Mouse (Mus musculus): ENCODE results near the gene Pygb. TPM values are rescaled to one million over a fixed set of nuclear protein-coding genes. Genes with fewer than 3 reads are reported as not detected.

Pygb gene
- total and polyA plus RNA-seq, 3 experiments: 36.4 to 47.7 (median 43.2) TPM

GRCm38 (mm10) chr2:150859709-150860470 lies 73.4 kb downstream of the Pygb start (continued):
- TF ChIP-seq ZMIZ1 (IDR thresholded peaks at IDR 0.05; ENCODE audit: low read depth, low read length): no peak
- TF ChIP-seq CHD2 (IDR thresholded peaks at IDR 0.05; ENCODE audit: low read length): peak; percentile 81
- TF ChIP-seq SMC3 (IDR thresholded peaks at IDR 0.05; ENCODE audit: low read depth, low read length): no peak; the same call in 1 of the 2 replicates
- peak; percentile 75; the same call in 1 of the 2 replicates for TF ChIP-seq MEF2A (IDR thresholded peaks at IDR 0.05; ENCODE audit: borderline replicate concordance, low read depth, low read length)
- no peak for TF ChIP-seq ZC3H11A (IDR thresholded peaks at IDR 0.05; ENCODE audit: low read depth, low read length)
- no peak for TF ChIP-seq NELFE (IDR thresholded peaks at IDR 0.05; ENCODE audit: low read depth, low read length)
- TF ChIP-seq RAD21 (IDR thresholded peaks at IDR 0.05; ENCODE audit: low read depth, low read length): no peak; the same call in 1 of the 2 replicates
- TF ChIP-seq SIN3A (IDR thresholded peaks at IDR 0.05; ENCODE audit: low read length): peak; percentile 73
- no peak for TF ChIP-seq JUN (IDR thresholded peaks at IDR 0.05; ENCODE audit: insufficient read depth, low read depth, low read length)
- peak; percentile 70 for TF ChIP-seq IRF4 (IDR thresholded peaks at IDR 0.05; ENCODE audit: low read depth, low read length)
- peak; percentile 60; the same call in 1 of the 2 replicates for TF ChIP-seq MXI1 (IDR thresholded peaks at IDR 0.05; ENCODE audit: low read depth, low read length)
- TF ChIP-seq ETS1 (conservative IDR thresholded peaks at IDR 0.05; ENCODE audit: low read depth, low read length): peak; percentile 67
- TF ChIP-seq BHLHE40 (IDR thresholded peaks at IDR 0.05; ENCODE audit: low read depth, low read length): peak; percentile 20; the same call in 1 of the 2 replicates
- no peak for TF ChIP-seq NRF1 (IDR thresholded peaks at IDR 0.05; ENCODE audit: low read depth, low read length)
- TF ChIP-seq USF2 (conservative IDR thresholded peaks at IDR 0.05; ENCODE audit: low read depth, low read length): no peak
- TF ChIP-seq MAZ (IDR thresholded peaks at IDR 0.05; ENCODE audit: low read depth, low read length): no peak
- TF ChIP-seq RCOR1 (conservative IDR thresholded peaks at IDR 0.05; ENCODE audit: low read depth, low read length): 0 out of 2 replicates have a peak, but pooled peaks have one; percentile 56
- peak; percentile 34; the same call in 1 of the 2 replicates for TF ChIP-seq HCFC1 (IDR thresholded peaks at IDR 0.05; ENCODE audit: low read depth, low read length)
- no peak for TF ChIP-seq PAX5 (IDR thresholded peaks at IDR 0.05; ENCODE audit: low read length)
- no peak for TF ChIP-seq ZNF384 (IDR thresholded peaks at IDR 0.05; ENCODE audit: low read depth, low read length)
- no peak for TF ChIP-seq KAT2A (IDR thresholded peaks at IDR 0.05; ENCODE audit: insufficient replicate concordance, low read length)
- no peak for TF ChIP-seq E2F4 (IDR thresholded peaks at IDR 0.05; ENCODE audit: insufficient replicate concordance, low read depth, low read length)

DNA sequence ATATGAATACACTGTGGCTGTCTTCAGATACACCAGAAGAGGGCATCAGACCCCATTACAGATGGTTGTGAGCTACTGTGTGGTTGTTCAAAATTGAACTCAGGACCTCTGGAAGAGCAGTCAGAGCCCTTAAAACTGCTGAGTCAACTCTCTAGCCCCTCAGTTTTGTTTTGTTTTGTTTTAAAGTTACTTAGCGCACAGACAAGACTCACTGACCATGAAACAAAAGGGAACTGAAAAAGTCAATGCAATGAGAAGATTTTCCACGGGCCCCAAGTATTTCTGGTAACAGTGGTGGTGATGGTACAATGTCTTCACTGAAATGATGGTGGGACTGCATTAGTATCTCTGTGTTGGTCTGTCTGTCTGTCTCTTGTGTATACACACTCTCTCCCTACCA lies 74.6 kb downstream of the Pygb start:
- in situ Hi-C loops (cut with MboI; ENCODE audit: low pct_ligation_motif_present, low pct_unique_long_range_greater_than_20kb, low sequenced_read_pairs): loop anchor here (5.0 kb wide), 1 partner anchor 46 kb away; the partner anchor contains the start of gene Gins1
- Histone ChIP-seq H3K4me1 (ENCODE audit: control insufficient read depth in 1 of 2, insufficient read depth in 2 of 2) (peaks cover 18 to 42% of the 10 kb centered on the region in 2 experiments), H3K79me2 (replicated peaks; ENCODE audit: control insufficient read depth, extremely low read depth, insufficient read depth, poor library complexity, severe bottlenecking) (peaks cover 2% of the 10 kb centered on the region; the same call in 1 of the 2 replicates), H3K9me3 (replicated peaks; ENCODE audit: low read length) (peaks cover 3% of the 10 kb centered on the region), H3K27ac (ENCODE audit: insufficient read depth, low read depth) (peak overlapping the region; percentile 84), H3K4me3 (replicated peaks in 1 of 3; ENCODE audit: low read depth in 2 of 3, low read length in 2 of 3, poor library complexity in 1 of 3) (no peak overlapping the region), H3K36me3 (replicated peaks in 1 of 2; ENCODE audit: control insufficient read depth in 1 of 2, insufficient read depth in 1 of 2, low read length in 1 of 2) (peaks cover 0 to 7% of the 10 kb centered on the region in 2 experiments), H3K27me3 (replicated peaks) (no peaks in the 10 kb centered on the region), H3K4me2 (ENCODE audit: insufficient read depth, low read depth, poor library complexity, severe bottlenecking) (peak overlapping the region; percentile 94; the same call in 1 of the 2 replicates), H3K9ac (ENCODE audit: insufficient read depth, low read depth) (no peak overlapping the region)
- dilution Hi-C loops (cut with MboI; ENCODE audit: extremely low pct_ligation_motif_present, extremely low pct_unique_long_range_greater_than_20kb, low sequenced_read_pairs): no loop called here
- peak; percentile 90 for DNase-seq (ENCODE audit: extremely low read depth)
- no peak for TF ChIP-seq E2F4 (IDR thresholded peaks at IDR 0.05; ENCODE audit: insufficient replicate concordance, low read depth, low read length)
- peak; percentile 26; the same call in 1 of the 2 replicates for TF ChIP-seq RAD21 (IDR thresholded peaks at IDR 0.05; ENCODE audit: low read depth, low read length)
- no peak for TF ChIP-seq MAX (IDR thresholded peaks at IDR 0.05; ENCODE audit: low read length)
- 0 out of 2 replicates have a peak, but pooled peaks have one; percentile 18 for TF ChIP-seq ZC3H11A (IDR thresholded peaks at IDR 0.05; ENCODE audit: low read depth, low read length)
- no peak for TF ChIP-seq KAT2A (IDR thresholded peaks at IDR 0.05; ENCODE audit: insufficient replicate concordance, low read length)
- peak; percentile 100 for TF ChIP-seq MAFK (IDR thresholded peaks at IDR 0.05; ENCODE audit: insufficient replicate concordance, low read length)
- 0 out of 2 replicates have a peak, but pooled peaks have one; percentile 47 for TF ChIP-seq MXI1 (IDR thresholded peaks at IDR 0.05; ENCODE audit: low read depth, low read length)
- TF ChIP-seq RCOR1 (conservative IDR thresholded peaks at IDR 0.05; ENCODE audit: low read depth, low read length): peak; percentile 60; the same call in 1 of the 2 replicates
- TF ChIP-seq MYC (IDR thresholded peaks at IDR 0.05; ENCODE audit: low read depth, low read length): no peak; the same call in 1 of the 2 replicates
- no peak for TF ChIP-seq CHD1 (IDR thresholded peaks at IDR 0.05; ENCODE audit: low read depth, low read length)
- no peak for TF ChIP-seq UBTF (IDR thresholded peaks at IDR 0.05; ENCODE audit: low read depth, low read length)
- TF ChIP-seq NRF1 (IDR thresholded peaks at IDR 0.05; ENCODE audit: low read depth, low read length): no peak
- no peak; the same call in 1 of the 2 replicates for TF ChIP-seq CHD2 (IDR thresholded peaks at IDR 0.05; ENCODE audit: low read length)
- peak; percentile 98 for TF ChIP-seq IRF4 (IDR thresholded peaks at IDR 0.05; ENCODE audit: low read depth, low read length)
- TF ChIP-seq ZMIZ1 (IDR thresholded peaks at IDR 0.05; ENCODE audit: low read depth, low read length): no peak
- TF ChIP-seq JUN (IDR thresholded peaks at IDR 0.05; ENCODE audit: insufficient read depth, low read depth, low read length): peak; percentile 55
- TF ChIP-seq ETS1 (conservative IDR thresholded peaks at IDR 0.05; ENCODE audit: low read depth, low read length): peak; percentile 91
- no peak for TF ChIP-seq PAX5 (IDR thresholded peaks at IDR 0.05; ENCODE audit: low read length)
- TF ChIP-seq BHLHE40 (IDR thresholded peaks at IDR 0.05; ENCODE audit: low read depth, low read length): peak; percentile 51; the same call in 1 of the 2 replicates
- TF ChIP-seq ZNF384 (IDR thresholded peaks at IDR 0.05; ENCODE audit: low read depth, low read length): no peak
- TF ChIP-seq USF1 (IDR thresholded peaks at IDR 0.05; ENCODE audit: low read depth, low read length): no peak
- TF ChIP-seq USF2 (conservative IDR thresholded peaks at IDR 0.05; ENCODE audit: low read depth, low read length): no peak
- TF ChIP-seq POLR2A (IDR thresholded peaks at IDR 0.05; ENCODE audit: low read depth, low read length): no peak
- TF ChIP-seq ZKSCAN1 (IDR thresholded peaks at IDR 0.05; ENCODE audit: borderline replicate concordance, low read depth, low read length): no peak
- 0 out of 2 replicates have a peak, but pooled peaks have one; percentile 33 for TF ChIP-seq MAZ (IDR thresholded peaks at IDR 0.05; ENCODE audit: low read depth, low read length)
